Mouse (Mus musculus): Measurements from ENCODE around the gene Cttnbp2nl. TPM values are rescaled to one million over a fixed set of nuclear protein-coding genes. Genes with fewer than 3 reads are reported as not detected.

Gene Cttnbp2nl
- polyA plus RNA-seq, 3 experiments from 2014 or later: 0.29 TPM; not detected in 2

GRCm38 (mm10) chr3:105012696-105013313 lies 40.1 kb downstream of the Cttnbp2nl start:
- no peak for ATAC-seq

GRCm38 (mm10) chr3:105011883-105012282 lies 41.1 kb downstream of the Cttnbp2nl start:
- ATAC-seq: no peak

GRCm38 (mm10) chr3:105010681-105011339 lies 42.1 kb downstream of the Cttnbp2nl start:
- ATAC-seq: no peak

GRCm38 (mm10) chr3:105008070-105008469 lies 44.9 kb downstream of the Cttnbp2nl start:
- ATAC-seq: no peak

- ATAC-seq: no peak
These were observed 46.8 kb downstream of the Cttnbp2nl start for GRCm38 (mm10) chr3:105006101-105006500.

- no peak for ATAC-seq
These were observed 47.3 kb downstream of the Cttnbp2nl start for GRCm38 (mm10) chr3:105005561-105006065.

GRCm38 (mm10) chr3:105005011-105005410 lies 47.9 kb downstream of the Cttnbp2nl start:
- ATAC-seq: no peak

GRCm38 (mm10) chr3:105003960-105004463 lies 48.9 kb downstream of the Cttnbp2nl start:
- ATAC-seq: no peak

GRCm38 (mm10) chr3:105001374-105001773 lies 51.6 kb downstream of the Cttnbp2nl start:
- ATAC-seq: no peak

- no peak for ATAC-seq
These were observed 52.4 kb downstream of the Cttnbp2nl start for GRCm38 (mm10) chr3:105000561-105000960.

GRCm38 (mm10) chr3:104997563-104997962 lies 55.4 kb downstream of the Cttnbp2nl start:
- ATAC-seq: no peak

GRCm38 (mm10) chr3:104995707-104996106 lies 57.2 kb downstream of the Cttnbp2nl start:
- ATAC-seq: no peak

GRCm38 (mm10) chr3:104994415-104994841 lies 58.5 kb downstream of the Cttnbp2nl start:
- no peak for ATAC-seq

GRCm38 (mm10) chr3:104993800-104994199 lies 59.1 kb downstream of the Cttnbp2nl start:
- ATAC-seq: no peak

- ATAC-seq: peak; percentile 77
These were observed 60.1 kb downstream of the Cttnbp2nl start for GRCm38 (mm10) chr3:104992709-104993388.

GRCm38 (mm10) chr3:104991703-104992102 lies 61.2 kb downstream of the Cttnbp2nl start:
- no peak for ATAC-seq

- ATAC-seq: no peak
These were observed 65.1 kb downstream of the Cttnbp2nl start for GRCm38 (mm10) chr3:104987884-104988283.

GRCm38 (mm10) chr3:104979735-104980134 lies 73.2 kb downstream of the Cttnbp2nl start:
- ATAC-seq: no peak

- no peak for ATAC-seq
These were observed 85.2 kb downstream of the Cttnbp2nl start for GRCm38 (mm10) chr3:104967548-104968300.

GRCm38 (mm10) chr3:104965991-104966554 lies 86.9 kb downstream of the Cttnbp2nl start:
- no peak for ATAC-seq

- ATAC-seq: no peak
These were observed 87.7 kb downstream of the Cttnbp2nl start for GRCm38 (mm10) chr3:104965070-104965855.
